Mouse (Mus musculus) heart, postnatal 10 days (tissue): ENCODE data around the gene Arl14. TPM values are rescaled to one million over a fixed set of nuclear protein-coding genes. Genes with fewer than 3 reads are reported as not detected.
A peak's percentile ranks its signal among the peaks of the same experiment; 100 is the strongest.
"Not testable (repeated sequence)": the region's sequence is repeated elsewhere in the genome, so short reads cannot be mapped to it uniquely, and the experiment has no call there.

Experiments
- DNase-seq, 2 experiments: peaks; one replicate each; pipeline ENCODE4 v3.0.0; 2021
- intact Hi-C: fragments of 180-260 bp; cut with DNase I; formaldehyde crosslinking; loops from one replicate; pipeline ENCODE4 v1.15.1; 2025
- total RNA-seq, 2 experiments: library from RNA; stranded (reverse); gene quantifications; 2 replicates each; pipeline ENCODE4 v1.2.3; 2021

Arl14 gene
- total RNA-seq, 2 experiments from 2014 or later, result not detected

GRCm38 (mm10) chr3:69208441-69209309 is 13.5 kb upstream of the Arl14 start:
- DNase-seq, result peak; percentile 44
- intact Hi-C loops, result no loop called here

- intact Hi-C loops, result no loop called here
- no peak for DNase-seq
Observed at GRCm38 (mm10) chr3:69212246-69212645, 10.0 kb upstream of the Arl14 start.

GRCm38 (mm10) chr3:69213465-69213864 is 8.8 kb upstream of the Arl14 start:
- DNase-seq, result no peak
- intact Hi-C loops, result no loop called here

- DNase-seq, result no peak
- intact Hi-C loops, result no loop called here
Observed at GRCm38 (mm10) chr3:69214566-69214965, 7.7 kb upstream of the Arl14 start.

GRCm38 (mm10) chr3:69222502-69222900 is 282 bp downstream of the Arl14 start:
- intact Hi-C loops, result no loop called here
- DNase-seq, result no peak

- intact Hi-C loops, result no loop called here
- DNase-seq, result no peak
Observed at GRCm38 (mm10) chr3:69222987-69223386, 768 bp downstream of the Arl14 start.

GRCm38 (mm10) chr3:69223666-69224065 is 1.4 kb downstream of the Arl14 start:
- intact Hi-C loops, result no loop called here
- no peak for DNase-seq

GRCm38 (mm10) chr3:69225019-69225418 is 2.8 kb downstream of the Arl14 start:
- peak; percentile 20 to 21 for DNase-seq
- intact Hi-C loops, result no loop called here

- intact Hi-C loops, result no loop called here
- DNase-seq, result no peak
Observed at GRCm38 (mm10) chr3:69226496-69226895, 4.3 kb downstream of the Arl14 start.

GRCm38 (mm10) chr3:69228002-69228401 is 5.8 kb downstream of the Arl14 start:
- intact Hi-C loops, result no loop called here
- DNase-seq, result no peak

GRCm38 (mm10) chr3:69231522-69232138 is 9.4 kb downstream of the Arl14 start:
- no peak for DNase-seq
- intact Hi-C loops, result loop anchor here (10.0 kb wide), 1 partner anchor 663 kb away; no protein-coding TSS in a partner anchor

GRCm38 (mm10) chr3:69233552-69234189 is 11.5 kb downstream of the Arl14 start:
- not testable (repeated sequence) for DNase-seq
- intact Hi-C loops, result loop anchor here (10.0 kb wide), 1 partner anchor 661 kb away; no protein-coding TSS in a partner anchor

GRCm38 (mm10) chr3:69234525-69234924 is 12.3 kb downstream of the Arl14 start:
- no peak for DNase-seq
- intact Hi-C loops, result loop anchor here (10.0 kb wide), 1 partner anchor 660 kb away; no protein-coding TSS in a partner anchor

GRCm38 (mm10) chr3:69235806-69236205 is 13.6 kb downstream of the Arl14 start:
- no peak for DNase-seq
- intact Hi-C loops, result loop anchor here (5.0 to 10.0 kb wide), 3 partner anchors 246 to 659 kb away; no protein-coding TSS in a partner anchor

- intact Hi-C loops, result loop anchor here (5.0 to 10.0 kb wide), 3 partner anchors 246 to 658 kb away; no protein-coding TSS in a partner anchor
- DNase-seq, result no peak
Observed at GRCm38 (mm10) chr3:69236491-69236890, 14.3 kb downstream of the Arl14 start.

- intact Hi-C loops, result loop anchor here (5.0 to 10.0 kb wide), 3 partner anchors 244 to 657 kb away; no protein-coding TSS in a partner anchor
- peak; percentile 45 to 77 for DNase-seq
Observed at GRCm38 (mm10) chr3:69238141-69238851, 16.1 kb downstream of the Arl14 start.

GRCm38 (mm10) chr3:69239246-69239645 is 17.0 kb downstream of the Arl14 start:
- intact Hi-C loops, result loop anchor here (5.0 to 10.0 kb wide), 3 partner anchors 243 to 656 kb away; no protein-coding TSS in a partner anchor
- no peak for DNase-seq

- intact Hi-C loops, result no loop called here
- no peak for DNase-seq
Observed at GRCm38 (mm10) chr3:69241020-69241419, 18.8 kb downstream of the Arl14 start.

GRCm38 (mm10) chr3:69253096-69253866 is 31.1 kb downstream of the Arl14 start:
- DNase-seq, result no peak
- intact Hi-C loops, result loop anchor here (10.0 kb wide), 2 partner anchors 332 to 652 kb away; no protein-coding TSS in a partner anchor
